Mouse (Mus musculus) liver, embryonic 13.5 days (tissue): ENCODE results near the gene Iqce. TPM values are rescaled to one million over a fixed set of nuclear protein-coding genes. Genes with fewer than 3 reads are reported as not detected.

Source experiments
- ATAC-seq: fragments of 200-750 bp; cut with Nextera tagmentation; 2 replicates; pipeline ENCODE4 v1.8.0; 2017; ENCODE audit warnings: low read depth, mild to moderate bottlenecking, moderate number of reproducible peaks, moderate library complexity
- DNase-seq: peaks from one replicate; pipeline ENCODE4 v3.0.0; 2022
- H3K27ac ChIP-seq: fragments of 300-500 bp; sonication (generic); 2 replicates; pipeline ENCODE4 v1.5.1; 2015; ENCODE audit warnings: moderate library complexity, mild to moderate bottlenecking, inconsistent platforms
- H3K27me3 ChIP-seq: fragments of 300-500 bp; sonication (generic); 2 replicates; pipeline ENCODE4 v1.6.1; 2015; ENCODE audit warnings: mild to moderate bottlenecking, inconsistent platforms
- H3K36me3 ChIP-seq: fragments of 300-500 bp; sonication (generic); 2 replicates; pipeline ENCODE4 v1.6.1; 2015; ENCODE audit warnings: mild to moderate bottlenecking, inconsistent platforms
- H3K4me1 ChIP-seq: fragments of 300-500 bp; sonication (generic); replicated peaks from 2 replicates; pipeline ENCODE4 v1.6.1; 2015; ENCODE audit warnings: inconsistent platforms
- H3K4me2 ChIP-seq: fragments of 300-500 bp; sonication (generic); 2 replicates; pipeline ENCODE4 v1.6.1; 2015; ENCODE audit warnings: inconsistent platforms, mild to moderate bottlenecking, moderate library complexity
- H3K4me3 ChIP-seq: fragments of 300-500 bp; sonication (generic); replicated peaks from 2 replicates; pipeline ENCODE4 v1.5.1; 2015; ENCODE audit warnings: mild to moderate bottlenecking, inconsistent platforms
- H3K9ac ChIP-seq: fragments of 300-500 bp; sonication (generic); 2 replicates; pipeline ENCODE4 v1.6.1; 2015; ENCODE audit warnings: mild to moderate bottlenecking, inconsistent platforms
- H3K9me3 ChIP-seq: fragments of 300-500 bp; sonication (generic); replicated peaks from 2 replicates; pipeline ENCODE4 v1.6.1; 2016; ENCODE audit warnings: inconsistent platforms
- WGBS: fragments of 180-500 bp; shearing (Covaris S2); methylation state at CpG from one replicate; pipeline ENCODE4 v1.1.7; 2015; ENCODE audit not compliant: insufficient replicate concordance; 5-methylcytosine and 5-hydroxymethylcytosine counted together
- polyA plus RNA-seq: library from polyadenylated mRNA; unstranded; fragments of >200 nt; fragmentation: Nextera tagmentation; extraction: Ambion mirVana; gene quantifications from 2 replicates; pipeline ENCODE4 v1.2.1, GENCODE M21; 2015

The Iqce gene
- polyA plus RNA-seq, 1 experiment from 2014 or later, result 4.3 TPM

GRCm38 (mm10) chr5:140660398-140660797, 41.8 kb downstream of the Iqce start:
- Histone ChIP-seq H3K4me2 (no peak overlapping the region), H3K27me3 (peaks cover 5% of the 10 kb centered on the region; the same call in 1 of the 2 replicates), H3K36me3 (no peaks in the 10 kb centered on the region), H3K9ac (no peak overlapping the region), H3K9me3 (no peaks in the 10 kb centered on the region), H3K4me3 (no peak overlapping the region), H3K4me1 (peaks cover 24% of the 10 kb centered on the region), H3K27ac (no peak overlapping the region)
- no peak for ATAC-seq
- no peak for DNase-seq
- 90% methylated on average over 1 of the region's 1 CpGs for whole genome bisulfite sequencing

GRCm38 (mm10) chr5:140659607-140660272, 42.4 kb downstream of the Iqce start:
- 56% methylated on average over 16 of the region's 16 CpGs for WGBS
- H3K9ac ChIP-seq, result no peak overlapping the region
- H3K4me3 ChIP-seq, result no peak overlapping the region
- no peaks in the 10 kb centered on the region for H3K9me3 ChIP-seq
- H3K4me2 ChIP-seq, result no peak overlapping the region
- no peak for DNase-seq
- no peak for ATAC-seq
- no peaks in the 10 kb centered on the region for H3K36me3 ChIP-seq
- peaks cover 5% of the 10 kb centered on the region; the same call in 1 of the 2 replicates for H3K27me3 ChIP-seq
- peaks cover 24% of the 10 kb centered on the region for H3K4me1 ChIP-seq
- H3K27ac ChIP-seq, result no peak overlapping the region

- no peaks in the 10 kb centered on the region for H3K9me3 ChIP-seq
- H3K27me3 ChIP-seq, result peaks cover 6% of the 10 kb centered on the region; the same call in 1 of the 2 replicates
- ATAC-seq, result no peak
- 72% methylated on average over 15 of the region's 15 CpGs for WGBS
- H3K4me3 ChIP-seq, result no peak overlapping the region
- H3K36me3 ChIP-seq, result no peaks in the 10 kb centered on the region
- H3K27ac ChIP-seq, result no peak overlapping the region
- DNase-seq, result no peak
- peaks cover 32% of the 10 kb centered on the region for H3K4me1 ChIP-seq
- H3K9ac ChIP-seq, result no peak overlapping the region
- no peak overlapping the region for H3K4me2 ChIP-seq
Measured at GRCm38 (mm10) chr5:140654096-140654845, 47.9 kb downstream of the Iqce start.

GRCm38 (mm10) chr5:140652587-140652986, 49.6 kb downstream of the Iqce start:
- 76% methylated on average over 7 of the region's 7 CpGs for WGBS
- Histone ChIP-seq H3K4me3 (no peak overlapping the region), H3K9ac (no peak overlapping the region), H3K36me3 (no peaks in the 10 kb centered on the region), H3K9me3 (no peaks in the 10 kb centered on the region), H3K4me2 (no peak overlapping the region), H3K4me1 (peaks cover 44% of the 10 kb centered on the region), H3K27ac (no peak overlapping the region), H3K27me3 (peaks cover 6% of the 10 kb centered on the region; the same call in 1 of the 2 replicates)
- ATAC-seq, result no peak
- no peak for DNase-seq

GRCm38 (mm10) chr5:140651231-140651630, 50.9 kb downstream of the Iqce start:
- ATAC-seq, result no peak
- Histone ChIP-seq H3K36me3 (0 out of 2 replicates have a peak, but pooled peaks cover 2% of the 10 kb centered on the region), H3K9ac (no peak overlapping the region), H3K4me2 (no peak overlapping the region), H3K4me1 (peaks cover 57% of the 10 kb centered on the region), H3K4me3 (no peak overlapping the region), H3K9me3 (no peaks in the 10 kb centered on the region), H3K27ac (no peak overlapping the region), H3K27me3 (peaks cover 6% of the 10 kb centered on the region; the same call in 1 of the 2 replicates)
- 54% methylated on average over 11 of the region's 11 CpGs for WGBS
- DNase-seq, result no peak

- Histone ChIP-seq H3K4me1 (peaks cover 70% of the 10 kb centered on the region), H3K9ac (peak overlapping the region; percentile 36), H3K9me3 (no peaks in the 10 kb centered on the region), H3K27me3 (peaks cover 6% of the 10 kb centered on the region; the same call in 1 of the 2 replicates), H3K4me3 (peak overlapping the region; percentile 48), H3K36me3 (0 out of 2 replicates have a peak, but pooled peaks cover 2% of the 10 kb centered on the region), H3K4me2 (peak overlapping the region; percentile 100), H3K27ac (peak overlapping the region; percentile 74)
- ATAC-seq, result no peak
- no peak for DNase-seq
- WGBS, result 66% methylated on average over 7 of the region's 7 CpGs
Measured at GRCm38 (mm10) chr5:140649881-140650414, 52.2 kb downstream of the Iqce start.

- peaks cover 74% of the 10 kb centered on the region for H3K4me1 ChIP-seq
- H3K36me3 ChIP-seq, result 0 out of 2 replicates have a peak, but pooled peaks cover 2% of the 10 kb centered on the region
- peak; percentile 90 for ATAC-seq
- peak overlapping the region; percentile 36 for H3K9ac ChIP-seq
- no peaks in the 10 kb centered on the region for H3K9me3 ChIP-seq
- WGBS, result 2% methylated on average over 26 of the region's 26 CpGs
- DNase-seq, result peak; percentile 96
- H3K27me3 ChIP-seq, result peaks cover 6% of the 10 kb centered on the region; the same call in 1 of the 2 replicates
- H3K4me2 ChIP-seq, result peak overlapping the region; percentile 100
- peak overlapping the region; percentile 94 for H3K4me3 ChIP-seq
- peak overlapping the region; percentile 74 for H3K27ac ChIP-seq
Measured at GRCm38 (mm10) chr5:140649101-140649667, 53.0 kb downstream of the Iqce start.

GRCm38 (mm10) chr5:140648519-140649100, 53.6 kb downstream of the Iqce start, which contains the start of gene Ttyh3:
Gene Ttyh3 (minus strand): TSS chr5:140649031.
- Histone ChIP-seq H3K4me3 (peak within 1 kb of the TSS; percentile 94), H3K4me1 (peaks cover 76% of the 10 kb centered on the region), H3K36me3 (0 out of 2 replicates have a peak, but pooled peaks cover 2% of the 10 kb centered on the region), H3K9me3 (no peaks in the 10 kb centered on the region), H3K27me3 (peaks cover 6% of the 10 kb centered on the region; the same call in 1 of the 2 replicates), H3K27ac (peak within 1 kb of the TSS; percentile 79), H3K9ac (peak within 1 kb of the TSS; percentile 96), H3K4me2 (peak within 1 kb of the TSS; percentile 100)
- DNase-seq (peak; percentile 42), ATAC-seq (peak; percentile 1)
- 2% methylated on average over 51 of the region's 62 CpGs for WGBS

DNA sequence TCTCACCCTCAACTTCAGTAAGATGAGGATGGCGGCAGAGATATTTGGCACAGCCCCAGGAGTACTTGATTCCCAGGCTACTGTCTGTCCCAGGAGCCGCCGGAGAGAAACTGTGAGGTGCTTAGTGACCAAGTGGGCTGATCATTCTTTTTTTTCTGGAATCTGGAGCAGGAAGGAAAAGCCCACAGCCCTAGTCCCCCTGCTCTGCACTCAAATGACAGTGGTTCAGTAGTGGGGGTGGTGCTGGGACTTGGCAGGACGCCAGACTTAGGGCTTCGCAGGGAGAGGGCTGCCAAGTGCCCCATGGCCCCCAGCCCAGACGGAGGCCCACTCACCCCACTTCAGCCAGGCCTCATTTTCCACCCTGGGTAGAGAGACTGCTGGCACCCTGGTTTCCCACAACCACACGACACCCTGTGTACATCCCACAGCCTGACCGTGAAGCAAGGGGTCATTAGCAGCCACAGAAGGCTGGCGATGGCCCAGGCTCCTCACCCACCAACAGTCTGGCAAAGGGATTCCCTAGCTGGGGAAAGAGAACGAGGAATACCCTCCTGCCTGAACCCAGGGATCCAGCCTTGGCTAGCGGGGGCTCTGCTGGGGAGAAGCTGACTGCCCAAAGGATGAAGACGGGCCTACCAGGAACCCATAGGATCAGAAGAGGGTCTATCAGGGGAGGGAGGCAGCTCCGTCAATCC, 54.2 kb downstream of the Iqce start:
- H3K9ac ChIP-seq, result peak overlapping the region; percentile 96
- peak overlapping the region; percentile 100 for H3K4me2 ChIP-seq
- DNase-seq (no peak), ATAC-seq (no peak)
- 0 out of 2 replicates have a peak, but pooled peaks cover 2% of the 10 kb centered on the region for H3K36me3 ChIP-seq
- peak overlapping the region; percentile 79 for H3K27ac ChIP-seq
- WGBS, result 17% methylated on average over 13 of the region's 13 CpGs
- H3K4me3 ChIP-seq, result peak overlapping the region; percentile 94
- peaks cover 6% of the 10 kb centered on the region; the same call in 1 of the 2 replicates for H3K27me3 ChIP-seq
- H3K4me1 ChIP-seq, result peaks cover 83% of the 10 kb centered on the region
- H3K9me3 ChIP-seq, result no peaks in the 10 kb centered on the region

GRCm38 (mm10) chr5:140647031-140647760, 55.0 kb downstream of the Iqce start:
- H3K27me3 ChIP-seq, result peaks cover 6% of the 10 kb centered on the region; the same call in 1 of the 2 replicates
- H3K9ac ChIP-seq, result peak overlapping the region; percentile 96
- 0 out of 2 replicates have a peak, but pooled peaks cover 2% of the 10 kb centered on the region for H3K36me3 ChIP-seq
- WGBS, result 74% methylated on average over 13 of the region's 13 CpGs
- no peaks in the 10 kb centered on the region for H3K9me3 ChIP-seq
- H3K4me1 ChIP-seq, result peaks cover 90% of the 10 kb centered on the region
- DNase-seq (no peak), ATAC-seq (no peak)
- H3K27ac ChIP-seq, result peak overlapping the region; percentile 92
- H3K4me3 ChIP-seq, result peak overlapping the region; percentile 94
- peak overlapping the region; percentile 100 for H3K4me2 ChIP-seq
